Mouse (Mus musculus) MN1 (cell line): ENCODE results near the gene Gpr152.

ENCODE experiments used
- DNase-seq: peaks from one replicate; pipeline ENCODE4 v3.0.0-alpha.2; 2016; ENCODE audit warnings: low spot score

The Gpr152 gene

GRCm38 (mm10) chr19:4139446-4139845 is at the start of gene Gpr152:
TSS of gene Gpr152 (plus strand) at chr19:4139787.
- DNase-seq = no peak

- no peak for DNase-seq
Observed at GRCm38 (mm10) chr19:4090446-4090845, 49.1 kb upstream of the Gpr152 start.

GRCm38 (mm10) chr19:4091383-4091782 is 48.2 kb upstream of the Gpr152 start:
- no peak for DNase-seq

DNA sequence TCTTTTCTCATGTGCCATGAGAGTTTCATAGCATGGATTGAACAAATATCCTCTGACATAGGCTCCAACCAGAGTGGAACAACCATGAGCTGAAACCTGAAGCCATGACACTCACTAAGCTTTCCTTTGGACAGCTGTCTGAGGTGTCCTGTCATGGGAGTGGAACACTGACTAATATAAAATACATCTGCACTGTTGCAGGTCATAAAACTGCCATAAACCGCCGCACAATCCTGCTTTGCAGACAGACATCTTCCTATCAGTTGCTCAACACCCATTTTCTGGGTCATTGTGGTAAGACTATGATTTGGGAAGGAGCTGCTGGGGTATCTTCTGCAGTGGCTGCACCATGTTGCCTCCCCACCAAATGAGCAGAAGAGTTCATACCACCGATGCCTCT is 46.8 kb upstream of the Gpr152 start:
- no peak for DNase-seq

DNA sequence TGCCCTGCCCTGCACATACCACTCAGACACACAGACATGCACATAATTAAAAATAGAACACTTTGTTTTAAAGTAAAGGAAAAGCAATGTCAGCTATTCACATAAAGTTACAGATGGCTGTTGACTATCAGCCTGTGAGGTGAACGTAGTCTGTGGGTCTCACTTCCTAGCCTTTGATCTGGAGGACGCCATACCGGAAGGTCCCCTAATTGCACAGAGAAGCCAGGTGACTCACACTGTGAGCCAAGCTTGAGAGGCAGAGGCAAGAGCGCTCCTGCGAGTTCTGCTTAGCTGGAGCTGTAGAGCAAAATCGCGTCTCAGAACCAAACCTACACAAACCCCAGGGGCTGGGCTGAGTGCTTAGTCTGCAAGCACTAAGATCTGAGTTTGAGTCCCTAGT is 45.8 kb upstream of the Gpr152 start:
- no peak for DNase-seq

GRCm38 (mm10) chr19:4094348-4094747 is 45.2 kb upstream of the Gpr152 start:
- no peak for DNase-seq

DNA sequence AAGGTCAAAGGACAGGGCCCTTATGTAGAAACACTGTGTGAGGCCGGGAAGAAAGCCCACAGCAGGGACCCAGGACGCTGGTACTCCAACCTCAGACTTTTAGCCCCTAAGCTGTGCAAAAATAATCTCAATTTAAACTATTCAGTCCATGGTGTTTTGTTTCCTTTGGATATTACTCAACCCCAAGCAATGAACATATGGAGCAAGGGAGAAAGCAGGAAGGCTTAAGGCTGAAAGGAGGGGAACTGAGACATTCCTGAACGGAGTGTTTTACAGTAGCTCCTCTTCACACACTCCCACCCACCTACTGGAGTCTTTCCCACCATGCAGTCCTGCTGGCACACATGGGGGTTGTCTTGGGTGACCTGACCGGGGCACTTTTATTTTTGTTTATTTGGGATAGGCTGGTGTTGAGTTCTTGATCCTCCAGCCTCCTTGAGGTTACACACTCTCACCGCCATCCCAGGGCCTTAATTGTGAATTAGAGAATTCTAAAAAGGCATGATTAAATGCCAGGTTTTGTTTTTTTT is 44.7 kb upstream of the Gpr152 start:
- no peak for DNase-seq

DNA sequence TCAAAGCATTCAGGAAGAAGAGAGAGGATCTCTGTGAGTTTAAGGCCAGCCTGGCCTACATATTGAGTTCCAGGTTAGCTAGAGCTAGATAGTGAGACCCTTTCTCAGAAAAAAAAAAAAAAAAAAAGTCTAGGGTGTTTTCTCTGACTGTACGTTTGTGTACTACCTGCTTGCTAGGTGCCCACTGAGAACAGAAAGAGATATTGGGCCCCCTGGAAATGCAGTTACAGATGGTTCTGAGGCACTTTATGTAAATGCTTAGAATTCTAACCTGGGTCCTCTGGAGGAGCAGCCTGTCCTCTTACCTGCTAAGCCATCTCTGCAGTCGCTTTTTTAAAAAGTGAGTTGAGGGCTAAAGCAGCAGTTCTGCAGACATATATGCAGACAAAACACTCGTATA is 43.8 kb upstream of the Gpr152 start:
- DNase-seq = no peak

GRCm38 (mm10) chr19:4096642-4097440 is 42.7 kb upstream of the Gpr152 start, which contains the start of gene Cdk2ap2:
TSS of gene Cdk2ap2 (plus strand) at chr19:4097182.
- DNase-seq = peak; percentile 97

GRCm38 (mm10) chr19:4097441-4097825 is 42.2 kb upstream of the Gpr152 start:
- peak; percentile 71 for DNase-seq

DNA sequence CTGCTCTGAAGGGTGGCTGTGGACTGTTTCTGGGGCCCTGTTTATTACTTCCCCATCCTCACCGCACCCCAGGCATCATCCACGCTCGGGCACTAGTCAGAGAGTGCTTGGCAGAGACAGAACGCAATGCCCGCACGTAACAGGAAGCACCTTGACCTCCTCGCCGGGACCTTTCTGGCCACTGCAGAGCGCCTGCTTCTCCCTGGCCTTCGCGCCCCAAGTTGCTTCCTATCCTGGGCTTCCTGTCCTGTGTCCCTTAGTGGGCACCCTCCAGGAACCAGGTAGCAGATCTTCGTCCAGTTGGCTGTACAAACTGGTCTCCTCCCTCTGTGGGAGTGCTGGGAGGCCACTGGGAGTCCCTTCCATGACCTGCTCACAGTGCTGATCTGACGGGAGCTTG is 41.2 kb upstream of the Gpr152 start:
- DNase-seq = no peak

DNA sequence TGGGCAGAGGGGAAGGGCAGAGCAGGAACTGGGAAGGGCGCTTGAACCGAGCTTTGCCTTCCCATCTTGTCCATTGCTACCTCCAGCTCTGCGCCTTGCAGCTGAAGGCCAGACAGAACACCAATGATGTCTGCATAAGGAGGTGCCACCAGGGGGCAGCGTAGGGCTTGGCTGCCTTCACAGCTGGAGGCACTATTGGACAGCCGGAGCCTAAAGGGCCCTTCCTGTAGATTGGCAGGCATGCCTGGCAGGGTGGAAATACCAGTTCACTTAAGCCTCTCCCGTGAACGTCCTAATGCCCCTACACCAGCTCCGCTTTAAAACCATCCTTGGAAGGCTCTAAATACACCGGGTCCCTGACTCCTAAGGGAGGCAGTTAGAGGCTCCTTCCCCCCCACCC is 40.5 kb upstream of the Gpr152 start:
- peak; percentile 92 for DNase-seq

DNA sequence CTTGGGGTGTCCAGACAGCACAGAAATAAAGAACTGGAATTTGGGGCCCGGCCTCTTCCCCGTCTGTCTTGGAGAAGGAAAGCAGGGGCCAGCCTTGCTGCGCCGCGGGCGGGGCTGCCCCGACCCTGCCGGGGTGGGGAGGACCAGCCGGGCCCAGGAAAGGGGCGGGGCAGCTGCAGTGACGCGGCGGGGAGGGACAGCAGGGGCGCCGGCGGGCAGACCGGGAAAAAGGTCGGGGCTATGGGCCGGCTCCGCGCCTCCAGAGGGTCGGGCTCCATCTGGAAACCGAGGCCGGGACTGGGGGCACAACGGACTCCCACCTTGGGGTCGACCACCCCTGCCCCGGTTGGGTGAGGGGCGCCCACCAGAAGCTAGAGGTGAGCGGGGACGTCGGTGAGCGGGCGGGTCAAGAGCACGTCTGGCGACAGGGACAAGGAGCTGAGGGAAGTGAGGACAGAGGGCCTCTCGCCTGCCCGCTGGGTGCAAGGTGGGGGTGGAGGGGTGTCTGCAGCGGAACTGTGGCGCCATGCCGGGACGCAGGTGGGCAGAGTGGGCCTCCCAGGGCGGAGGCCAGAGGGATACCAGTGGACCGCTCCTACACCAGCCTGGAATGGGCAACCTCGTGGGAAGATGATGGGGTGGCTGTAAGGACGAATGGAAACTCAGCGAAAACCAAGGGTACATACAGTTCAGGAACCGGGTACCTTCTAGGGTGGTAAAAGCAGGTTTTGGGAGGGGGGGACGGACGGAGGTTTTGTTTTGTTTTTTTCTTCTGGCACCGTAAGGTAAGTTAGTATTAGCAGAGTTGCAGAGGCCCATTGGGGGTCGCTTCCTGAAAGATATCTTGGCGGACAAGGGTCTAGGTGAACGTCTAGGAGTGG is 39.5 kb upstream of the Gpr152 start, which contains the start of gene Pitpnm1:
TSS of gene Pitpnm1 (plus strand) at position 162 of the 881 bp plus-strand sequence.
- DNase-seq = peak; percentile 60

GRCm38 (mm10) chr19:4100718-4101261 is 38.8 kb upstream of the Gpr152 start:
- DNase-seq = peak; percentile 48

GRCm38 (mm10) chr19:4101466-4101865 is 38.1 kb upstream of the Gpr152 start:
- peak; percentile 45 for DNase-seq

DNA sequence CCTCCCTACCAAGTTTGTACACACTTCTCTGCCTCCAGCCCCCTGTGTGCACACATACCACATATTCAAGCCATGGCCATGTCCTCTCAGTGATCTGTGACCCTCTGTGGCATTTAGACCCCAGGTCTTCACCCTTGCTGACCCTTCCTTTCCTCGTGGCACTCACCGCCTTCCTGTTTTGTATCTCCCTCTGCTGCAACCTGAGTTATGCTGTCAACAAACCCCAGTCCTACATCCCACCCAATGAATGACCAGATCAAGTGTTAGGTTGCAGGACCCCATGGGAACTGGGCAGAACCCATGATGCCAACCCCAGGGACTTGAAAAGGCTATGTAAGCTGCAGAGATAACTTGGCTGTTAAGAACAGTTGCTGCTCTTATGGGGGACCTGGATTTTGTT is 37.5 kb upstream of the Gpr152 start:
- DNase-seq = no peak

- DNase-seq = no peak
Observed at GRCm38 (mm10) chr19:4102626-4103025, 37.0 kb upstream of the Gpr152 start.

GRCm38 (mm10) chr19:4103294-4103693 is 36.3 kb upstream of the Gpr152 start:
- DNase-seq = no peak

- DNase-seq = no peak
Observed at GRCm38 (mm10) chr19:4103792-4104191, 35.8 kb upstream of the Gpr152 start.

GRCm38 (mm10) chr19:4104675-4105194 is 34.9 kb upstream of the Gpr152 start:
- DNase-seq = no peak

GRCm38 (mm10) chr19:4106654-4107053 is 32.9 kb upstream of the Gpr152 start:
- no peak for DNase-seq

GRCm38 (mm10) chr19:4108535-4108934 is 31.1 kb upstream of the Gpr152 start:
- DNase-seq = no peak
